Mouse (Mus musculus) hematopoietic stem cell, adult 5-6 weeks (primary cell): Measurements from ENCODE around the gene Anks1. TPM values are rescaled to one million over a fixed set of nuclear protein-coding genes. Genes with fewer than 3 reads are reported as not detected.

ENCODE experiments used
- ATAC-seq, 2 experiments: fragments of 125-278 bp in 1 of 2; replicated peaks in 1 of 2; 2 replicates each; pipeline ENCODE4 v1.8.0; 2016 to 2017; ENCODE audit warnings: inconsistent platforms in 2 of 2, mild to moderate bottlenecking in 2 of 2, moderate number of reproducible peaks in 2 of 2, low read depth in 1 of 2, moderate TSS enrichment in 1 of 2; ENCODE audit not compliant: low FRiP score in 2 of 2, poor library complexity in 2 of 2, severe bottlenecking in 2 of 2, insufficient read depth in 1 of 2, low TSS enrichment in 1 of 2
- total RNA-seq: library from RNA; stranded (forward); fragments of 172-1452, 232-1000 nt; gene quantifications from 2 replicates; pipeline ENCODE4 v1.2.3, GENCODE M21; 2017

The Anks1 gene
- total RNA-seq, 1 experiment from 2014 or later: 46.1 TPM

DNA sequence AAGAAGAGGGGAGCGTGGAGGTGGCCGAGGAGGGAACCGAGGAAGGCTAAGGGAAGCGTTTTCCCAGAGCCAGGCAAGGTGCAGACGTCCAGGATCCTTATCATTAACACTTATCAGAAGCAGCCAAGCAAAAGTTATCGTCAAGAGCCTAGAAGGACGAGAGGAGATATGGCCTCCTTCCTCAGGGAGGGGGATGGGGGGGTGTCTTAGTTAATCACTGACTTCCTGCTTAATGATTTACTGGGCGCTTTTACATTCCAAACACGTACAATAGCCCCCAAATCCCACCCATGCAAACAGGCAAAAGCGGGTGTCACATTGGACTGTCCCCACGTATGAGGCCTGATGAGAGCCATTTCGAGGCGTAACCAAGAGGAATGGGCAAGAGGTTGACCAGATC lies 173.8 kb downstream of the Anks1 start:
- no peak for ATAC-seq

DNA sequence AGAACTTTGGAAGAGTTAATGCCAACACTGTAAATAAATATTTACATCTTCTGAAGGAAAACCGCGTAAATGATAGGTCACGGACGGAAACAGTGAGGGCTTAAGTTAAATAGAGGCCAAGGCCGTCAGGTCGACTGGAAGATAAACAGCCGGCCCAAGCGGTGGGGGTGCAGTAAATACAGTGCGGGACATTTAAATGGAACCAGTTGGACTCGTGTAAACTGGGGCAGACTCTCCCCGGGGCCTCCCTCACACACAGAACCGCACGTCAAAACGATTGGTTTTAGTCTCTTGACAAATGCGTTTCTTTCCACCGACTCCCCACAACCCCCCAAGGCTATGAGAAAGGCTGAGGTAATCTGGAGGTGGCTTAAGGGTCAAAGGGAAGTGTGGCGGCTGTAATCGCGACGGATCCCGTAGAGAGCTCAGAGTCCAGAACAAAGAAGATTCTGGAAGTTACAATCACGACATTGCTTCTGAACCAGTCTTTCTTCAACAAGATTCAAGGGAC lies 175.3 kb downstream of the Anks1 start:
- ATAC-seq: no peak

DNA sequence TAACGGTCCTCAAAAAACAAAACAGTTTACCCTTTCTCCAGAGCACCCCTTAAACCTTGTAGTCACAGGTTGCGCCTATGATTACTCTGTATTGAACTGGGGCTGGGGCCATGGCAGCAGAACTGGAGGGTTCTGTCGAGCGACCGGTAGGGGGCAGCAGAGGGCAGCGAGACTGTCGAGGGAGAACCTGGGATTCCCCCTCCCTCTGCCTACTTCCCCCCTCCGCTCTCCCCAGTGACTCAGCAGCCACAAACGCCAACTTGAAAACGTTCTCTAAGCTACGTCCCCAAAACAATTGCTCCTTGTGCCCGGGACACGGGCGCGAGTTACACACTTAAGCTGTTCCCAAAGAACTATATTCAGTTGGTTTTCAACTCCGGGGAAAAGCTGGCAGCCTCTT lies 175.9 kb downstream of the Anks1 start:
- ATAC-seq: peak; percentile 80 to 86

DNA sequence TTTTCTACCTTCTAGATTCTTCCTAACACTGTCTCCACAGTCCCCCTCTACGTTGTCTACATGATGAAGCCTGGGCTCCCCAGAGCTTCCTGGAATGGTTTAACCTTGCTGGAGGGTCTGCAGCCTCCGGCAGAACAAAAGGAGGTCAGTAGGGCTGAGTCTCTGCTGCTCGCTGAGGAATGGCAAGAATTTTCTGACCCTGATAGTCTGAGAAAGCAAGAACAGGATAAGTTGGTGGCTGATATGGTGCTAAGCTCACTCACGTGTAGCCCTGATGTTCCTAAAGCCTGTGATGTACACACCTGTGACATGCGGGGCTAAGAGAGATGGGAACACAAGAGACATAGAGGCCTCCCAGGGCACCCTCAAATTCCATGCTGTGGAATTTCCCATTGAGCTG lies 178.3 kb downstream of the Anks1 start:
- no peak for ATAC-seq

DNA sequence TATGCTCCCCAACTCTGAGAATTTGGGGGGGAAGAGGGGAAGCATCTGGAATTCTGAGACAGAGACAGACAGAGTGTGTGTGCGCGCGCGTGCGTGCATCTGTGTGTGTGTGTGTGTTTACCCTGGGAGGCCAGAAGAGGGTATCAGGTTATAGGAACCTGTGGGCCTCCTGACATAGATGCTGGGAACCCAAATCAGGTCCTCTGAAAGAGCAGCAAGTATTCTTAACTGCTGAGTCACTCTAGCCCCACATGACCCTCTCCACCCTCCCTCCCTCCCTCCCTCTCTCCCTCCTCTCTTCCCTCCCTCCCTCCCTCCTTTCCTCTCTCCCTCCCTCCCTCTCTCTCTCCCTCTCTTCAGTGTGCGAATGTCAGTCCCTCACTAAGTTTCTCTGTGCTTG lies 179.6 kb downstream of the Anks1 start:
- no peak for ATAC-seq

DNA sequence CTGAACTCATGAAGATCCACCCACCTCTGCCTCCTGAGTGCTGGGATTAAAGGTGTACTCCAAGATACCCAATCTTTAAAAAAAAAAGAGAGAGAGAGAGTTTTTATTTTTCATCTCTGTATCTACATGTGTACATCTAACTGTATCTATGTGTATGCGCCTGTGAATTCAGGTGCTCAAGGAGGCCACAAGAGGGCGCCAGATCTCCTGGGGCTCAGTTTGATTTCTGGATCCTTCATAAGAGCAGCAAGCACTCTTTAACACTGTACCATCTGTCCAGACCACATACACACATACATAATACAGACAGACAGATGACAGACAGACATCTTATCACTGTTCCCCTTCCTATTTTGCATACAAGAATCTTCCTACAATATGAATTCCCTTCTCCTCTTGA lies 183.2 kb downstream of the Anks1 start:
- no peak for ATAC-seq

DNA sequence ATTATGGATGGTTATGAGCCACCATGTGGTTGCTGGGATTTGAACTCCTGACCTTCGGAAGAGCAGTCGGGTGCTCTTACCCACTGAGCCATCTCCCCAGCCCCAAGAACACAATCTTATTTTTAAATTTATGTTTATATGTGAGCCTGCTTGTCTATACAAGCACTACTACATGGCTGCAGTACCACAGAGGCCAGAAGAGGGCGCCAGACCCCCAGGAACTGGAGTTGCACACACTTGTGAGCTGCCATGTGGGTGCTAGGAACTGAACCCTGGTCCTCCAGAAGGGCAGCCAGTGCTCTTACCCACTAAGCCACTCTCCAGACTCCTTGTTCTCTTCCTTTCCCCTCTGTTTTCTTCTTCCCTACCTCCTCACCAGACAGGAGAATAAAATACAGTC lies 184.7 kb downstream of the Anks1 start:
- ATAC-seq: no peak

DNA sequence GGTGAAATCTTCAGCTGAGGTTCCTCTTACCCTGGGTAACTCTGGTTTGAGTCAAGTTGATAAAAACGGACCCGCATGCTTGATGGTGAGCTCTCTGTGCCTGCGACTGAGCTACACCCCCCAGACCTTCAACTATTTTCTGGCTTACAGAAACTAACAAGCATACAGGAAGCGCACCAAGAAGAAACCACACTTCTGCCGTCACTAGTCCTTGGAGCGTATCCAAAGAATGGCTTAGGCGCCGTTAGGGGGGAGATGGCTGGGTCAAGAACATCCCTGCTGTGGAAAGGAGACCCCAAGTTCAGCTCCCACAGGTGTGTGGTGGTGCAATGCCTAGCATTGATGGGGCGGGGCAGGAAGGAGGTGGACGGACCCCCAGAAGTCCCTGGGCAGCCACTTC lies 187.3 kb downstream of the Anks1 start:
- peak; percentile 59 to 85 for ATAC-seq

DNA sequence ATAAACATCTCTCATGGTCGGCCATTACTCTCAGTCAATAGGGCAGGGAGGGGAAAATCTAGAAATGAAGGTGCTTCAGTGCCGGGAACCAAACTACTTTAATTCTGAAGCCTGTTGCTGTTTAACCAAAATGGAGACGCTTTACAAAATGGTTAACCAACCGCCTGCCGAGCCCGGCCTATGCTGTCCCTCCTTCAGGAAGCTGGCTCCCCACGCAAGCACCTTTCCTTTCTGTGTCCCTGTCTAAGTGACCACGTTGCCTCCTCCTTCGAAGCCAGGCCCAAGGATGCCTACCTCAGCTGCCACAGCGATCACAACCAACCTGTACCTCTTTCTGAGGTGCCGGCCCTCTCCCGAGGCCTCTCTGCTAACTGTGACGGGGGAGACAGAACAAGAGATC lies 188.2 kb downstream of the Anks1 start:
- no peak for ATAC-seq

DNA sequence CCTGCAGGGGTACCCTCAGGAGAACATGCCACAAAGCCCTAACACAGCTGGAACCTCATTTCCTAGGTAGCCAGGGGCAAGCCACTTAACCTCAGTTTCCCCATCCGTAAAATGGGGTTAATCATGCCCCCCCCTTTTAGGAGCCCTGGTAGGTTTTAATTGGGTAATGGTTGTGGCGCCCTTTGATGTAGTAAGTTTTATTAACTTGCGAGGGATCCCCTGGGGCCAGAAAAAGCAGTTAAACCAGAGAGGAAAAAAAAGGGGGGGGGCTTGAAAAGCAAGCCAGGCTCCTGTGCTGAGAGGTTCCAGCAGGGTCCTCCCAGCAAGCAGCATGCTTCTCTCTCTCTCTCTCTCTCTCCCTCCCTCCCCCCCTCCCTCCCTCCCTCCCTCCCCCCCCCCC lies 190.0 kb downstream of the Anks1 start:
- ATAC-seq: no peak

DNA sequence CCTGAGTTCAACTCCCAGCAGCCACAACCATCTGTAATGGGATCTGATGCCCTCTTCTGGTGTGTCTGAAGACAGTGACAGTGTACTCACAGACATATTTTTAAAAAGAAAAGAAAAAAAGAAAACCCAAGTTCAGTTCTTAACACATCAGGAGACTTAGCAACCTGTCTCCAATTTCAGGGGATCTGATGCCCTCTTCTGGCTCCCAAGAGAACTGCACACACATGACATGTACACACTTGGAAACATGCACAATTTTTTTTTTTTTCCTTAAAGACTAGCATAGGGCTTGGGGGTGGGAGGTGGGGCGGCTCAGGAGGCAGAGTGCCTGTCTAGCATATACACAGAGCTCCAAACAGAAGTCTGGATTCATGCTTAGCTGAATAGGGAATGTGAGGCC lies 191.6 kb downstream of the Anks1 start:
- no peak for ATAC-seq

DNA sequence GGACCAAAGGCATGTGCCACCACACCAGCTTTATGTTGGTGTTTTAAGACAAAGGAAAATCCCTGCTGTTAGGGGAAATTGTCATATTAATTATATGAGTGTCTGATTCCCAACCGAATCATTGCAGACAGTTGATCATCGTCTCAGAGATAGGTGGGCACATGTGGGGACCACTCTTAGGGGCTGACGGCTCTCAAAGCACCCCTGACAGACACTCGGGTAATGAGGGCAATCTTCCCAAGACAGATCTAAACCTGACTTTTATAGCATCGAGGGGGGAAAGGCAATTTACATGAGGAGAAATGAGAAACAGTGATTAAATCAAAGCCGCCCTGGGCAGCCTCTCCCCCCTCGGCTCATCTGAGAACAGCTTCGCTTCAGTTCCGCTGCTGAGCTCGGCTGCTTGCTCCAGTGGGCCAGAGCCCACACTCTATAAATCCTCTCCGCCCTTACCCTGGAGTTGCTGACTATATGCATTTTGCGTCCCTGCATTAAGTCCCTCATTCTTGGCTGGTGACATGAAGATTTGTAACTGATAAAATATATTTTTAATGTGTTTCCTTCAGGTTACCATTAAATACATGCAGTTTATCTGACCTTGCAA lies 192.3 kb downstream of the Anks1 start:
- no peak for ATAC-seq

DNA sequence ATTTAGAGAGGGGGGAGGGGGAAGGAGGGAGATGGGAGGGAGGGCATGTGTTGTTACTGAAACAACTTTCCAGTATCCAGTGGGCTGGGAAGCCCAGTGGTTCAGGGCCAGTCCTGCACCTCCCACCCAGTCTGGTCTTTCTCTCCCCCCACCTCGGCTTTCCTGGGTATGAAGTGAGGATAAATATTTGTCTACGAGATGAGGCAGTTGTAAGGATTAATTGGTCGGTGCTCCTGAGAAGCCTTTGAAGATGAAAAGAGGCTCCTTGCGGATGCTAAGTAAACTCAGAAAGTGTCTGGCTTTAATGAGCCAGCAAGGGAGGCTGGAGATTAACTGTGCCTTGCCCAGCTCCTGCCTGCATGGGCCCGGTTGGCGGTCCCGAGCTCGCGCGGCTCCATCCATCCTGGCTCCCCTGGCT lies 192.8 kb downstream of the Anks1 start:
- no peak for ATAC-seq

DNA sequence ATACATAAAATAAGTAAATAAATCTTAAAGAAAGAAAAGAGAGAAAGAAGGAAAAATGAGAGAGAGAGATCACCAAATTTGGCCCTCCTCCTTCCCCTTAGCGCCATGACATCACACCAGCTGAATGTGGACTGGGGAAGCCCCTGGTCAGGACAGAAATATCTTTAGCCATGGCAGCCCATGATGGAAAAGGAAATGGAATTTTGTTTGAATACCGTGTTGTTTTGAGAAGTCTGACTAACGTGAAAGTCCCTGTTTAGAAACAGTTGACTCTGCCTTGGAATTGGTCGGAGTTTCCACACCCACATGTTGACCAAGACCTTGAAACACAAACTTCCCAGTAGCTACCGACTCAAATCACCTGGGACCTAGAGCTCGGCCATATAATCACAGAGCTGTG lies 195.3 kb downstream of the Anks1 start:
- no peak for ATAC-seq

DNA sequence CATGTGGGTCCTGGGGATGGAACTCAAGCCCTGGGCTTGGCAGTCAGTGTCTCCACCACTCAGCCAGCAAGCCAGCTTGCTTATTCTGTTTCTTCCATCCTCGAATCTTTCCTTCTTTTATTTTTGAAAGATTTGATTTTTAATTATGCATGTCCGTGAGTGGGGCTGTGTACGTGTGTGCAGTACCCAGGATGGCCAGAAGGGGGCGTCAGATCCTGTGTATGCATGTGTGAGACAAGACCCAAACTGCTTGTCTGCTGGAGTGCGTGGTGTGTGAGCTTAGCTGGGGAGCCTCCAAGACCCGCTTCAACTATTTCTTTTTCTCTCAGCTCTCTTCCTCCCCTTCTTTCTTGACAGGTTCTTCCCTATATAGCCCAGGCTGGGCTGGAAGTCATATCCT lies 197.2 kb downstream of the Anks1 start:
- ATAC-seq: no peak

DNA sequence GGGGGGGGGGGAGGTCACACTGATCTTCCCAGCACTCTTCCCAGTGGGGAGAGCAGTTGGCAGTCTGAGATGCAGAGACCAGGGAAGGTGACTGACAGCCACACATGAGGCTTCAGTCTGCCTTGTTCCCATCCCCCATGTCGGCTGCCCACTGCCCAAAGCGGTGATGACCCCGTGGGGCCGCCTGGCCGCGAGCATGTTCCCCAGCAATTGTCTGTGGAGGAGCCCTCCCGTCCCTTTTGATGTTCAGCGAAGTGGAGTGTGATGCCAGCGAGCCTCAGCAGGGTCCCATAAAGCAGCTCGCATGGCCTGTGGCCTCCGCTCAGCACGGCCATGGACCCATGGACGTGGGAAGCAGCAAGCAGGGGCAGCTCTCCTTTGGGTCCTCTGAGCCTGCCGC lies 198.2 kb downstream of the Anks1 start:
- ATAC-seq: no peak

DNA sequence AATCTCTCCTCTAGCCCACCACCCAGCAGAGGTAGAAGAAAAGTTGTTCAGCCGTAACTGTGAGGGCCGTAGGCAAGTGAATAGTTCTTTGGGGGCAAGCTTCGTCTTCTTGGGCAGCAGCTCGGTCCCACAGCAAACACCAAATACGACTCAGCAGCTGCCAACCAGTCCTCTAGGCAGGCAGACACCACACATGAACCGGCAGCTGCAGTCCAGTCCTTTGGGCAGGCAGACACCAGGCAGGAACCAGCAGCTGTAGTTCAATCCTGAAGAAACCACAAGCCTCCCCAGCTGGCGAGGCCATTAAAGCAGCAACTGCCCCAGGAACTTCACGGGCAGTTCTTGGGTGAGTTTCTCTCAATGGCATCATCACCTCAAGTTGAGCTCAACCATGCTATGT lies 203.2 kb downstream of the Anks1 start:
- no peak for ATAC-seq
